Comparison of ENCODE assay signal across 8 mouse cellular contexts in the genomic region with DNA sequence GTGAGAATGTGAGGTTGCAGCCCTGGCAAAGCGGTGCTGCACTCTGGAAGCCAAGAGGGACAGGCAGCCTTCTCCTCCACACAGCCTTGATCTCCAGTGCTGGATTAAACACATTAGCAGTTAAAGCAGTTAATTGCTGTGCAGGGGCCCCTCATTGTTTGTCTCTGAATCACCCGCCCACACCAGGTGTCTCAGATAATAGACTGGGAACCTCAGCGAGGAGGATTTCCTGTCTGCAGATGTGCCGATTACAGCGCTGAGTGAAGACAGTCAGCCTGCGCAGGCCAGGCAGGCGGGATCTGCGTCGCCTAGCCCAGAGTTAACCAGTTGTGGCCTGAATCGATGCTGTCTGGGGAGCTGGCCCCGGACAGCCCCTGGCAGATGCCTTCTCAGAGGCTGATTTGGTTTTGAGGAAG. TPM values are rescaled to one million over a fixed set of nuclear protein-coding genes. Genes with fewer than 3 reads are reported as not detected.
DNase-seq lines count a peak whose midpoint lies in the region; ATAC-seq and TF ChIP-seq lines count a peak whose summit lies in the region.

No protein-coding gene starts in this region.

- no peaks in the 10 kb centered on the region for H3K4me1 ChIP-seq in kidney, adult 2 months (ENCODE audit: control insufficient read depth, insufficient read depth, low read length)
- peaks cover 4% of the 10 kb centered on the region; the same call in 1 of the 2 replicates for H3K4me1 ChIP-seq in intestine, postnatal 0 days (replicated peaks; ENCODE audit: control insufficient read depth, insufficient read depth, low read length)
- peaks cover 17% of the 10 kb centered on the region for H3K4me1 ChIP-seq in stomach, embryonic 16.5 days (ENCODE audit: control insufficient read depth, insufficient read depth, low read length)

- H3K4me2 ChIP-seq in intestine, postnatal 0 days (replicated peaks; ENCODE audit: low read depth), result peak overlapping the region; percentile 38
- H3K4me2 ChIP-seq in stomach, embryonic 16.5 days (ENCODE audit: low read depth, low read length), result 0 out of 2 replicates have a peak overlapping the region, but pooled peaks have one; percentile 6

- H3K36me3 ChIP-seq in kidney, adult 2 months (ENCODE audit: control insufficient read depth, insufficient read depth, low read length), result no peaks in the 10 kb centered on the region
- peaks cover 3% of the 10 kb centered on the region; the same call in 1 of the 2 replicates for H3K36me3 ChIP-seq in intestine, postnatal 0 days (ENCODE audit: control insufficient read depth, insufficient read depth)
- H3K36me3 ChIP-seq in stomach, embryonic 16.5 days (ENCODE audit: control insufficient read depth, insufficient read depth, low read length), result no peaks in the 10 kb centered on the region

- TF ChIP-seq POLR2A in kidney, adult 2 months (IDR thresholded peaks at IDR 0.05; ENCODE audit: low read depth, low read length), result no peak

- H3K9me3 ChIP-seq in intestine, postnatal 0 days (ENCODE audit: control insufficient read depth), result no peaks in the 10 kb centered on the region
- H3K9me3 ChIP-seq in stomach, embryonic 16.5 days (replicated peaks; ENCODE audit: control insufficient read depth, low read length), result no peaks in the 10 kb centered on the region

- DNase-seq in kidney, adult 2 months, result peak; percentile 13
- no peak for DNase-seq in kidney, adult 11 months
- peak; percentile 51 for DNase-seq in heart, adult 8-10 months (ENCODE audit: low spot score)
- peak; percentile 70 for DNase-seq in mesoderm, embryonic 11.5 days (ENCODE audit: low read depth, low spot score)
- no peak for DNase-seq in cerebellum, adult 9-11 months

- no peak for TF ChIP-seq CTCF in kidney, adult 2 months (conservative IDR thresholded peaks at IDR 0.05; ENCODE audit: insufficient read depth, insufficient read length, low read depth, low read length)
- no peak for TF ChIP-seq CTCF in intestine, postnatal 0 days (IDR thresholded peaks at IDR 0.05; ENCODE audit: low read depth)

- H3K27me3 ChIP-seq in kidney, adult 2 months (replicated peaks; ENCODE audit: control insufficient read depth, insufficient read depth, low read length), result no peaks in the 10 kb centered on the region
- H3K27me3 ChIP-seq in intestine, postnatal 0 days (replicated peaks; ENCODE audit: control insufficient read depth, insufficient read depth, low read length), result no peaks in the 10 kb centered on the region
- H3K27me3 ChIP-seq in stomach, embryonic 16.5 days (ENCODE audit: control insufficient read depth, insufficient read depth, low read length), result no peaks in the 10 kb centered on the region

- WGBS in kidney, adult 2 months, result 54% methylated on average over 11 of the region's 11 CpGs
- WGBS in intestine, postnatal 0 days, result 6% methylated on average over 11 of the region's 11 CpGs
- WGBS in stomach, embryonic 16.5 days, result 7% methylated on average over 11 of the region's 11 CpGs

- H3K4me3 ChIP-seq in kidney, adult 2 months (ENCODE audit: insufficient read depth, low read depth, low read length), result no peak overlapping the region
- no peak overlapping the region for H3K4me3 ChIP-seq in intestine, postnatal 0 days (ENCODE audit: low read depth, low read length)
- no peak overlapping the region for H3K4me3 ChIP-seq in stomach, embryonic 16.5 days (replicated peaks; ENCODE audit: low read length)

- peak; percentile 97 for ATAC-seq in activated CD4-positive, CD25-positive, alpha-beta regulatory T cell, adult 4 months
- ATAC-seq in intestine, postnatal 0 days, result peak; percentile 78
- ATAC-seq in stomach, embryonic 16.5 days (ENCODE audit: insufficient read depth, low FRiP score), result peak; percentile 77

- H3K9ac ChIP-seq in intestine, postnatal 0 days (ENCODE audit: low read depth, low read length), result no peak overlapping the region
- no peak overlapping the region; the same call in 1 of the 2 replicates for H3K9ac ChIP-seq in stomach, embryonic 16.5 days (ENCODE audit: low read length)

- no peak overlapping the region for H3K27ac ChIP-seq in kidney, adult 2 months (ENCODE audit: insufficient read depth, low read depth, low read length)
- H3K27ac ChIP-seq in intestine, postnatal 0 days (ENCODE audit: low read depth, low read length), result no peak overlapping the region
- H3K27ac ChIP-seq in stomach, embryonic 16.5 days (ENCODE audit: low read length), result peak overlapping the region; percentile 43

RNA-seq across cellular contexts. Expression of gene Comt, which starts 33.3 kb away (rescaled TPM):
- 519 and 582 TPM in 2 replicates for polyA plus RNA-seq in kidney, adult 2 months (2012; rRNA removed)
- polyA plus RNA-seq in activated CD4-positive, CD25-positive, alpha-beta regulatory T cell, adult 4 months (2017; shearing (Covaris generic)), result 10 to 100 TPM; 45.6 to 60.6 TPM
- total RNA-seq in heart, adult 8-10 months (2022), result 100 to 1,000 TPM; 146 to 174 (median 157) TPM
- polyA plus RNA-seq in intestine, postnatal 0 days (2015; fragmentation: Nextera tagmentation; extraction: Ambion mirVana), result 103 and 107 TPM in 2 replicates
- polyA plus RNA-seq in stomach, embryonic 16.5 days (2015; fragmentation: Nextera tagmentation; extraction: Ambion mirVana), result 105 and 119 TPM in 2 replicates

RNA-seq across cellular contexts. Expression of gene Txnrd2, which starts 33.8 kb away (rescaled TPM):
- 35.2 and 39.1 TPM in 2 replicates for polyA plus RNA-seq in kidney, adult 2 months (2012; rRNA removed)
- 10 to 100 TPM; 16.2 to 21.6 TPM for polyA plus RNA-seq in activated CD4-positive, CD25-positive, alpha-beta regulatory T cell, adult 4 months (2017; shearing (Covaris generic))
- total RNA-seq in heart, adult 8-10 months (2022), result 10 to 100 TPM; 37.0 to 49.9 (median 42.1) TPM
- 24.8 and 25.0 TPM in 2 replicates for polyA plus RNA-seq in intestine, postnatal 0 days (2015; fragmentation: Nextera tagmentation; extraction: Ambion mirVana)
- 19.2 and 23.7 TPM in 2 replicates for polyA plus RNA-seq in stomach, embryonic 16.5 days (2015; fragmentation: Nextera tagmentation; extraction: Ambion mirVana)

RNA-seq across cellular contexts. Expression of gene Gnb1l, which starts 38.5 kb away (rescaled TPM):
- 10.7 and 15.8 TPM in 2 replicates for polyA plus RNA-seq in kidney, adult 2 months (2012; rRNA removed)
- 10 to 100 TPM; 11.4 to 11.9 TPM for polyA plus RNA-seq in activated CD4-positive, CD25-positive, alpha-beta regulatory T cell, adult 4 months (2017; shearing (Covaris generic))
- 1 to 10 TPM; 4.8 to 7.4 (median 5.5) TPM for total RNA-seq in heart, adult 8-10 months (2022)
- 11.0 and 12.6 TPM in 2 replicates for polyA plus RNA-seq in intestine, postnatal 0 days (2015; fragmentation: Nextera tagmentation; extraction: Ambion mirVana)
- 11.7 and 11.9 TPM in 2 replicates for polyA plus RNA-seq in stomach, embryonic 16.5 days (2015; fragmentation: Nextera tagmentation; extraction: Ambion mirVana)

RNA-seq across cellular contexts. Expression of gene Rtl10, which starts 38.7 kb away (rescaled TPM):
- 5.0 and 6.9 TPM in 2 replicates for polyA plus RNA-seq in kidney, adult 2 months (2012; rRNA removed)
- polyA plus RNA-seq in activated CD4-positive, CD25-positive, alpha-beta regulatory T cell, adult 4 months (2017; shearing (Covaris generic)), result 1 to 10 TPM; 1.4 to 2.6 TPM
- total RNA-seq in heart, adult 8-10 months (2022), result 1 to 10 TPM; 3.5 to 4.8 (median 4.0) TPM
- 1.4 and 1.8 TPM in 2 replicates for polyA plus RNA-seq in intestine, postnatal 0 days (2015; fragmentation: Nextera tagmentation; extraction: Ambion mirVana)
- polyA plus RNA-seq in stomach, embryonic 16.5 days (2015; fragmentation: Nextera tagmentation; extraction: Ambion mirVana), result 2.1 and 3.2 TPM in 2 replicates

Comparison
In these comparisons a context has a peak if more than half of its experiments do, and no peak if none do; other contexts are left out.
1. DNase-seq: peak in kidney, adult 2 months (single experiment), heart, adult 8-10 months (single experiment) and mesoderm, embryonic 11.5 days (single experiment); none in kidney, adult 11 months (single experiment) and cerebellum, adult 9-11 months (single experiment).
2. Peak in every context shown above with its lines, with median percentiles within 50 percentile points of each other: ATAC-seq.